Mouse (Mus musculus): Measurements from ENCODE around the gene Lmbrd1. TPM values are rescaled to one million over a fixed set of nuclear protein-coding genes. Genes with fewer than 3 reads are reported as not detected.
"Not testable (repeated sequence)": the region's sequence is repeated elsewhere in the genome, so short reads cannot be mapped to it uniquely, and the experiment has no call there.

Lmbrd1 gene
- total RNA-seq, 1 experiment: 21.8 TPM

DNA sequence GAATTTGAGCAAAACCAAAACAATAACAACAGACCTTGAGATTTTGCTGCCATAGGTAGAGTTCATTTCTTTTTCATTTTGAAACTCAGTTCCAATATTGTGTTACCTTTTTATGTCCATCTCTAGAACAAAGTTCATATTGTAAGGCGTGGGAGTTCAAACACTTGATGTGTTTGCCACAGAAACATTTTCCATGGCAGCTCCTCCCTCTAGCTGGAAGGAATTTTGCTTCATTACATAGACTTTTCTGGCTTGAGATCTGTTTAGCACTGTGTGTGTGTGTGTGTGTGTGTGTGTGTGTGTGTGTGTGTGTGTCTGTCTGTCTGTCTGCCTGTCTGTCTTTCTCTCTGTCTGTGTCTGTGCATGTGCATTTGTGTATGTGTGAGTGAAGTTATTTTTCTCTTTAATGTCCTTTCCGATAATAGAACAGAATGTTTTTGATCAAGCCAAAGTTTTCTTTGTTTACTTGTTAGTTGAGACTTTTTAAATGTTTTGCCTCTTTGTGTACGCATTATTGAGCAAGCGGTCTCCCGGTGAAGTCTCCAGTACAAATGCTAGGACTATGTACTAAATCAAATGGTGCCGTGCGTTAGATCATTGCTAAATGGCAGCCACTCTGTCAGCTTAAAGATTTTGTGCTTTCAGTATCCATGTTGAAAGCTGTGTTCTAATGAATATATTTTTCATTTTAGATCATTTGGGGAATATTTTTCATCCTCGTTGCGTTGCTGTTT, 64.9 kb downstream of the Lmbrd1 start:
- no peak for DNase-seq (ENCODE audit: low read depth, low spot score)
- Histone ChIP-seq H3K4me1 (ENCODE audit: control insufficient read depth in 2 of 2, insufficient read depth in 2 of 2, low read length in 2 of 2, poor library complexity in 1 of 2) (peaks cover 0 to 2% of the 10 kb centered on the region in 2 experiments; a peak in 1 of 4 replicates), H3K9ac (ENCODE audit: insufficient read depth, low read depth, low read length, poor library complexity, severe bottlenecking) (no peak overlapping the region), H3K36me3 (ENCODE audit: control insufficient read depth, insufficient read depth, low read length, poor library complexity, severe bottlenecking) (no peaks in the 10 kb centered on the region), H3K9me3 (ENCODE audit: control insufficient read depth, insufficient read depth, low read depth, low read length) (no peaks in the 10 kb centered on the region), H3K27ac (ENCODE audit: insufficient read depth, low read depth, low read length, poor library complexity, severe bottlenecking) (no peak overlapping the region), H3K4me3 (ENCODE audit: insufficient read depth in 1 of 2, low read depth in 1 of 2, low read length in 2 of 2, poor library complexity in 1 of 2, severe bottlenecking in 1 of 2) (no peak overlapping the region)
- in situ Hi-C loops (cut with MboI; ENCODE audit: low sequenced_read_pairs in 2 of 2, unreplicated experiment in 2 of 2): no loop called here
- no peak for TF ChIP-seq HCFC1 (IDR thresholded peaks at IDR 0.05; ENCODE audit: borderline replicate concordance, insufficient read depth, low read length)
- TF ChIP-seq MAFK (IDR thresholded peaks at IDR 0.05; ENCODE audit: insufficient read depth, low read depth, low read length): no peak
- TF ChIP-seq CHD2 (IDR thresholded peaks at IDR 0.05; ENCODE audit: low read depth, low read length): no peak
- no peak for TF ChIP-seq ZC3H11A (IDR thresholded peaks at IDR 0.05; ENCODE audit: borderline replicate concordance, low read depth, low read length)
- TF ChIP-seq ZNF384 (IDR thresholded peaks at IDR 0.05; ENCODE audit: low read depth, low read length): no peak

DNA sequence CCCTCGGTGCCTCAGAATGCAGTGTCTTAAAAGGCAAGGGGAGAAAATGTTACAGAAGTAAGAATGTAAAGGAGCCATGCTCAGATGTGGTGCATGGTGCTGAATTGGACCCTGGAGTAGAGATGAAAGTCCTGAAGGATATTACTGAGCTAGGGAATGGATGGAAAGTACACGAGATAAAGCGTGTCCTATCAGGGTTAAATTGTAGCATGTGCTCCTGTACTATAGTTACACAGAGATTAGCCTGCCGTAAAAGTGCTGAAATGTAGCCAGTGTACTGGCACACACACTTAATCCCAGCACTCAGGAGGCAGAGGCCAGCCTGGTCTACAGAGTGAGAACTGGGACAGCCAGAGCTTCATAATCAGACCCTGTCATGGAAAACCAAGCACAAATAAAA, 74.3 kb downstream of the Lmbrd1 start:
- no peak overlapping the region for H3K4me3 ChIP-seq (ENCODE audit: insufficient read depth in 1 of 2, low read depth in 1 of 2, low read length in 2 of 2, poor library complexity in 1 of 2, severe bottlenecking in 1 of 2)
- H3K9ac ChIP-seq (ENCODE audit: insufficient read depth, low read depth, low read length, poor library complexity, severe bottlenecking): no peak overlapping the region
- 0 out of 2 replicates have a peak, but pooled peaks cover 2% of the 10 kb centered on the region for H3K36me3 ChIP-seq (ENCODE audit: control insufficient read depth, insufficient read depth, low read length, poor library complexity, severe bottlenecking)
- no peaks in the 10 kb centered on the region for H3K9me3 ChIP-seq (ENCODE audit: control insufficient read depth, insufficient read depth, low read depth, low read length)
- no peaks in the 10 kb centered on the region for H3K4me1 ChIP-seq (ENCODE audit: control insufficient read depth in 2 of 2, insufficient read depth in 2 of 2, low read length in 2 of 2, poor library complexity in 1 of 2)
- H3K27ac ChIP-seq (ENCODE audit: insufficient read depth, low read depth, low read length, poor library complexity, severe bottlenecking): no peak overlapping the region
- in situ Hi-C loops (cut with MboI; ENCODE audit: low sequenced_read_pairs in 2 of 2, unreplicated experiment in 2 of 2): no loop called here
- no peak for TF ChIP-seq MAFK (IDR thresholded peaks at IDR 0.05; ENCODE audit: insufficient read depth, low read depth, low read length)
- no peak for TF ChIP-seq HCFC1 (IDR thresholded peaks at IDR 0.05; ENCODE audit: borderline replicate concordance, insufficient read depth, low read length)
- no peak for TF ChIP-seq ZNF384 (IDR thresholded peaks at IDR 0.05; ENCODE audit: low read depth, low read length)
- no peak for TF ChIP-seq CHD2 (IDR thresholded peaks at IDR 0.05; ENCODE audit: low read depth, low read length)
- no peak for TF ChIP-seq ZC3H11A (IDR thresholded peaks at IDR 0.05; ENCODE audit: borderline replicate concordance, low read depth, low read length)
- no peak for DNase-seq (ENCODE audit: low read depth, low spot score)

DNA sequence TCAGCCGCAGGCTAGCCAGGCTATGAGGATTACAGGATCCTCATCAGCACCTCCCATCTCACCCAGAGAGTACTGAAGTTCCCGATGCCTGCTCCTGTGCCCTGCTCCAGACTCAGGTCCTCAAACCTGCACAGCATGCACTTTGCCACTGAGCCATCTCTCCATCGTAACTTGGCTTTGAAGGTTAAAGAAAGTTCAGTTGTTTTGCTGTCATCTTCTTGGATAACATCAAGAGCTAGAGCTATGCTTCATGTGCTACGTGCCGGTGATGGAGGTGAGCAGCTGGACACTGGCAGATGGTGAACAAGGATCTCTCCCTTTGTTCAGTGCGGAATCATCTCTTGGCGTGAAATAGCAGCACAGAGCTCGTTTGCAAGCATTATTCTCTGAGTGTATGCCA, 80.1 kb downstream of the Lmbrd1 start:
- no peak overlapping the region for H3K27ac ChIP-seq (ENCODE audit: insufficient read depth, low read depth, low read length, poor library complexity, severe bottlenecking)
- H3K9me3 ChIP-seq (ENCODE audit: control insufficient read depth, insufficient read depth, low read depth, low read length): no peaks in the 10 kb centered on the region
- no peak overlapping the region for H3K4me3 ChIP-seq (ENCODE audit: insufficient read depth in 1 of 2, low read depth in 1 of 2, low read length in 2 of 2, poor library complexity in 1 of 2, severe bottlenecking in 1 of 2)
- no peak for TF ChIP-seq ZNF384 (IDR thresholded peaks at IDR 0.05; ENCODE audit: low read depth, low read length)
- TF ChIP-seq CHD2 (IDR thresholded peaks at IDR 0.05; ENCODE audit: low read depth, low read length): no peak
- TF ChIP-seq MAFK (IDR thresholded peaks at IDR 0.05; ENCODE audit: insufficient read depth, low read depth, low read length): no peak
- no peak for TF ChIP-seq HCFC1 (IDR thresholded peaks at IDR 0.05; ENCODE audit: borderline replicate concordance, insufficient read depth, low read length)
- no peak for TF ChIP-seq ZC3H11A (IDR thresholded peaks at IDR 0.05; ENCODE audit: borderline replicate concordance, low read depth, low read length)
- H3K4me1 ChIP-seq (ENCODE audit: control insufficient read depth in 2 of 2, insufficient read depth in 2 of 2, low read length in 2 of 2, poor library complexity in 1 of 2): no peaks in the 10 kb centered on the region
- no peak overlapping the region for H3K9ac ChIP-seq (ENCODE audit: insufficient read depth, low read depth, low read length, poor library complexity, severe bottlenecking)
- H3K36me3 ChIP-seq (ENCODE audit: control insufficient read depth, insufficient read depth, low read length, poor library complexity, severe bottlenecking): peaks cover 2% of the 10 kb centered on the region; the same call in 1 of the 2 replicates
- DNase-seq (ENCODE audit: low read depth, low spot score): no peak
- in situ Hi-C loops (cut with MboI; ENCODE audit: low sequenced_read_pairs in 2 of 2, unreplicated experiment in 2 of 2): no loop called here

DNA sequence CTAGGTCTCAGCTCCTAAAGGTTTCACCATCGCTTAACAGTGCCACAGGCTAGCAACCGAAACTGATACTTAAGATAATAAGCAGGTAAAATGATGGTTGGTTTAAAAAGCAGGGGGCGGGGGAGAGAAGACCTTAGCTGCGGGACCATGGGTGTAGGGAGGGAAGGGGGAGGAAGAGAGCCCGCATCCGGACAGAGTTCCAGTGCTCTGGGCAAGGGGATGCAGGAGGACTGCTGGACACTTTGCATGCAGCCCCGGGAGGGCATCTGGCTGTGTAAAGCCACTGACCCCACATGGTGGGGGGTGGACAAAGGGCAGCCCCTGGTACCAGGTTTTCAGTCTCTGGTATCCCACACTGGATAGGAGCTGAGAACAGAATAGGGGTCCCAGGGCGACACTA, 88.0 kb downstream of the Lmbrd1 start:
- no peak overlapping the region for H3K4me3 ChIP-seq (ENCODE audit: insufficient read depth in 1 of 2, low read depth in 1 of 2, low read length in 2 of 2, poor library complexity in 1 of 2, severe bottlenecking in 1 of 2)
- no peaks in the 10 kb centered on the region for H3K4me1 ChIP-seq (ENCODE audit: control insufficient read depth in 2 of 2, insufficient read depth in 2 of 2, low read length in 2 of 2, poor library complexity in 1 of 2)
- no peaks in the 10 kb centered on the region for H3K9me3 ChIP-seq (ENCODE audit: control insufficient read depth, insufficient read depth, low read depth, low read length)
- H3K27ac ChIP-seq (ENCODE audit: insufficient read depth, low read depth, low read length, poor library complexity, severe bottlenecking): no peak overlapping the region
- H3K9ac ChIP-seq (ENCODE audit: insufficient read depth, low read depth, low read length, poor library complexity, severe bottlenecking): no peak overlapping the region
- DNase-seq (ENCODE audit: low read depth, low spot score): no peak
- in situ Hi-C loops (cut with MboI; ENCODE audit: low sequenced_read_pairs in 2 of 2, unreplicated experiment in 2 of 2): no loop called here
- TF ChIP-seq MAFK (IDR thresholded peaks at IDR 0.05; ENCODE audit: insufficient read depth, low read depth, low read length) (no peak), ZC3H11A (IDR thresholded peaks at IDR 0.05; ENCODE audit: borderline replicate concordance, low read depth, low read length) (no peak), HCFC1 (IDR thresholded peaks at IDR 0.05; ENCODE audit: borderline replicate concordance, insufficient read depth, low read length) (no peak), CHD2 (IDR thresholded peaks at IDR 0.05; ENCODE audit: low read depth, low read length) (no peak), ZNF384 (IDR thresholded peaks at IDR 0.05; ENCODE audit: low read depth, low read length) (no peak)
- peaks cover 2% of the 10 kb centered on the region; the same call in 1 of the 2 replicates for H3K36me3 ChIP-seq (ENCODE audit: control insufficient read depth, insufficient read depth, low read length, poor library complexity, severe bottlenecking)

DNA sequence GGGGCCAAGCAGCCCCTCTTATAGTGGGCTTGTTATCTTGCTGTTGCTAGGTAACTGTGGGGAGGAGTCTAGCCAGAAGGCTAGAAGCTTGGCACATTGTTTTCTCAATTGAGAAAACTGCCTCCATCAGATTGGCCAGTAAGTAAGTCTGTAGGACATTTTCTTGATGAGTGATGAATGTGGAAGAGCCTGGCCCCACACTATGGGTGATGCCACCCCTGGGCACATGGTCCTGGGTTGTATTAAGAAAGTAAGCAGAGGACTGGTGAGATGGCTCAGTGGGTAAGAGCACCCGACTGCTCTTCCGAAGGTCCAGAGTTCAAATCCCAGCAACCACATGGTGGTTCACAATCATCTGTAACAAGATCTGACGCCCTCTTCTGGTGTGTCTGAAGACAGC, 88.8 kb downstream of the Lmbrd1 start:
- H3K9me3 ChIP-seq (ENCODE audit: control insufficient read depth, insufficient read depth, low read depth, low read length); H3K4me3 ChIP-seq (ENCODE audit: insufficient read depth in 1 of 2, low read depth in 1 of 2, low read length in 2 of 2, poor library complexity in 1 of 2, severe bottlenecking in 1 of 2); in situ Hi-C loops (cut with MboI; ENCODE audit: low sequenced_read_pairs in 2 of 2, unreplicated experiment in 2 of 2); H3K4me1 ChIP-seq (ENCODE audit: control insufficient read depth in 2 of 2, insufficient read depth in 2 of 2, low read length in 2 of 2, poor library complexity in 1 of 2); H3K27ac ChIP-seq (ENCODE audit: insufficient read depth, low read depth, low read length, poor library complexity, severe bottlenecking); H3K9ac ChIP-seq (ENCODE audit: insufficient read depth, low read depth, low read length, poor library complexity, severe bottlenecking); DNase-seq (ENCODE audit: low read depth, low spot score); H3K36me3 ChIP-seq (ENCODE audit: control insufficient read depth, insufficient read depth, low read length, poor library complexity, severe bottlenecking): not testable (repeated sequence)

All from ES-E14 (cell line).